Mouse (Mus musculus): ENCODE results near the gene Vstm4. TPM values are rescaled to one million over a fixed set of nuclear protein-coding genes. Genes with fewer than 3 reads are reported as not detected.
A peak's percentile ranks its signal among the peaks of the same experiment; 100 is the strongest.

The Vstm4 gene
- polyA plus RNA-seq, 1 experiment from 2014 or later, result 26.7 TPM

GRCm38 (mm10) chr14:32827994-32828650, 28.4 kb upstream of the Vstm4 start:
- H3K9ac ChIP-seq, result no peak overlapping the region
- 37% methylated on average over 6 of the region's 6 CpGs for WGBS
- peak overlapping the region; percentile 67 for H3K27ac ChIP-seq
- H3K4me1 ChIP-seq (replicated peaks), result peaks cover 40% of the 10 kb centered on the region
- no peak overlapping the region for H3K4me3 ChIP-seq (replicated peaks)
- H3K9me3 ChIP-seq, result no peaks in the 10 kb centered on the region
- no peaks in the 10 kb centered on the region for H3K27me3 ChIP-seq (replicated peaks)
- peak; percentile 24; the same call in 1 of the 2 replicates for ATAC-seq
- no peak overlapping the region for H3K4me2 ChIP-seq (replicated peaks)
- no peaks in the 10 kb centered on the region for H3K36me3 ChIP-seq

GRCm38 (mm10) chr14:32833847-32834246, 22.7 kb upstream of the Vstm4 start, which contains the start of gene Fam170b:
Fam170b (plus strand) TSS chr14:32833962.
- no peak for ATAC-seq
- no peak within 1 kb of the TSS for H3K4me3 ChIP-seq (replicated peaks)
- H3K9ac ChIP-seq, result no peak within 1 kb of the TSS
- H3K27me3 ChIP-seq (replicated peaks), result no peaks in the 10 kb centered on the region
- H3K27ac ChIP-seq, result no peak within 1 kb of the TSS
- H3K9me3 ChIP-seq, result no peaks in the 10 kb centered on the region
- H3K4me1 ChIP-seq (replicated peaks), result no peaks in the 10 kb centered on the region
- 66% methylated on average over 8 of the region's 8 CpGs for WGBS
- H3K4me2 ChIP-seq (replicated peaks), result no peak within 1 kb of the TSS
- H3K36me3 ChIP-seq, result no peaks in the 10 kb centered on the region

- Histone ChIP-seq H3K4me2 (replicated peaks) (no peak overlapping the region), H3K27ac (no peak overlapping the region), H3K9ac (no peak overlapping the region), H3K4me3 (replicated peaks) (no peak overlapping the region), H3K9me3 (no peaks in the 10 kb centered on the region), H3K4me1 (replicated peaks) (no peaks in the 10 kb centered on the region), H3K36me3 (no peaks in the 10 kb centered on the region), H3K27me3 (replicated peaks) (no peaks in the 10 kb centered on the region)
- WGBS, result 80% methylated on average over 14 of the region's 14 CpGs
- no peak for ATAC-seq
These were observed 21.4 kb upstream of the Vstm4 start for GRCm38 (mm10) chr14:32835181-32835580.

- 87% methylated on average over 14 of the region's 14 CpGs for WGBS
- H3K9ac ChIP-seq, result no peak overlapping the region
These were observed 21.0 kb upstream of the Vstm4 start for GRCm38 (mm10) chr14:32835596-32835995.

GRCm38 (mm10) chr14:32836191-32836590, 20.4 kb upstream of the Vstm4 start:
- Histone ChIP-seq H3K4me3 (replicated peaks) (no peak overlapping the region), H3K27me3 (replicated peaks) (no peaks in the 10 kb centered on the region), H3K4me1 (replicated peaks) (no peaks in the 10 kb centered on the region), H3K9me3 (no peaks in the 10 kb centered on the region), H3K36me3 (no peaks in the 10 kb centered on the region), H3K4me2 (replicated peaks) (no peak overlapping the region), H3K27ac (no peak overlapping the region), H3K9ac (no peak overlapping the region)
- no peak for ATAC-seq
- WGBS, result 90% methylated on average over 11 of the region's 11 CpGs

More at GRCm38 (mm10) chr14:32835596-32835995, 21.0 kb upstream of the Vstm4 start:
- no peak overlapping the region for H3K4me3 ChIP-seq (replicated peaks)
- no peak overlapping the region for H3K4me2 ChIP-seq (replicated peaks)
- no peaks in the 10 kb centered on the region for H3K27me3 ChIP-seq (replicated peaks)
- H3K9me3 ChIP-seq, result no peaks in the 10 kb centered on the region
- no peak overlapping the region for H3K27ac ChIP-seq
- no peak for ATAC-seq
- no peaks in the 10 kb centered on the region for H3K4me1 ChIP-seq (replicated peaks)
- H3K36me3 ChIP-seq, result no peaks in the 10 kb centered on the region

- no peak overlapping the region for H3K4me3 ChIP-seq (replicated peaks)
- H3K9ac ChIP-seq, result no peak overlapping the region
- no peak overlapping the region for H3K27ac ChIP-seq
- H3K9me3 ChIP-seq, result no peaks in the 10 kb centered on the region
- no peak for ATAC-seq
- H3K36me3 ChIP-seq, result no peaks in the 10 kb centered on the region
- no peak overlapping the region for H3K4me2 ChIP-seq (replicated peaks)
- H3K4me1 ChIP-seq (replicated peaks), result no peaks in the 10 kb centered on the region
- no peaks in the 10 kb centered on the region for H3K27me3 ChIP-seq (replicated peaks)
These were observed 14.5 kb upstream of the Vstm4 start for GRCm38 (mm10) chr14:32842052-32842451.

GRCm38 (mm10) chr14:32854059-32854458, 2.5 kb upstream of the Vstm4 start:
- H3K4me1 ChIP-seq (replicated peaks), result peaks cover 7% of the 10 kb centered on the region; the same call in 1 of the 2 replicates
- no peaks in the 10 kb centered on the region for H3K27me3 ChIP-seq (replicated peaks)
- H3K4me2 ChIP-seq (replicated peaks), result no peak overlapping the region
- no peaks in the 10 kb centered on the region for H3K9me3 ChIP-seq
- no peak for ATAC-seq
- H3K27ac ChIP-seq, result no peak overlapping the region
- H3K36me3 ChIP-seq, result no peaks in the 10 kb centered on the region
- WGBS, result 89% methylated on average over 4 of the region's 4 CpGs
- H3K9ac ChIP-seq, result no peak overlapping the region
- H3K4me3 ChIP-seq (replicated peaks), result no peak overlapping the region

GRCm38 (mm10) chr14:32856246-32856645, 310 bp upstream of the Vstm4 start:
- WGBS, result 25% methylated on average over 5 of the region's 5 CpGs
- peak overlapping the region; percentile 67; the same call in 1 of the 2 replicates for H3K27ac ChIP-seq
- 0 out of 2 replicates have a peak, but pooled peaks have one; percentile 22 for ATAC-seq

GRCm38 (mm10) chr14:32858361-32858760, 1.8 kb downstream of the Vstm4 start:
- Histone ChIP-seq H3K9me3 (no peaks in the 10 kb centered on the region), H3K4me3 (replicated peaks) (no peak overlapping the region), H3K4me1 (replicated peaks) (peaks cover 23% of the 10 kb centered on the region), H3K27me3 (replicated peaks) (no peaks in the 10 kb centered on the region), H3K27ac (no peak overlapping the region), H3K36me3 (no peaks in the 10 kb centered on the region), H3K4me2 (replicated peaks) (peak overlapping the region; percentile 90), H3K9ac (no peak overlapping the region)
- no peak for ATAC-seq
- WGBS, result 85% methylated on average over 10 of the region's 10 CpGs

More at GRCm38 (mm10) chr14:32856246-32856645, 310 bp upstream of the Vstm4 start:
- H3K9me3 ChIP-seq, result no peaks in the 10 kb centered on the region
- H3K36me3 ChIP-seq, result no peaks in the 10 kb centered on the region
- peak overlapping the region; percentile 90 for H3K4me2 ChIP-seq (replicated peaks)
- peak overlapping the region; percentile 63 for H3K4me3 ChIP-seq (replicated peaks)
- H3K9ac ChIP-seq, result no peak overlapping the region
- H3K27me3 ChIP-seq (replicated peaks), result no peaks in the 10 kb centered on the region
- H3K4me1 ChIP-seq (replicated peaks), result peaks cover 18% of the 10 kb centered on the region

GRCm38 (mm10) chr14:32858941-32859510, 2.5 kb downstream of the Vstm4 start:
- peaks cover 23% of the 10 kb centered on the region for H3K4me1 ChIP-seq (replicated peaks)

GRCm38 (mm10) chr14:32859831-32860569, 3.4 kb downstream of the Vstm4 start:
- Histone ChIP-seq H3K27ac (peak overlapping the region; percentile 49), H3K27me3 (replicated peaks) (no peaks in the 10 kb centered on the region), H3K4me1 (replicated peaks) (peaks cover 27% of the 10 kb centered on the region), H3K9ac (no peak overlapping the region), H3K9me3 (no peaks in the 10 kb centered on the region), H3K36me3 (no peaks in the 10 kb centered on the region), H3K4me2 (replicated peaks) (peak overlapping the region; percentile 4; the same call in 1 of the 2 replicates), H3K4me3 (replicated peaks) (no peak overlapping the region)
- WGBS, result 60% methylated on average over 11 of the region's 11 CpGs
- no peak for ATAC-seq

More at GRCm38 (mm10) chr14:32858941-32859510, 2.5 kb downstream of the Vstm4 start:
- H3K27ac ChIP-seq, result peak overlapping the region; percentile 34
- no peak for ATAC-seq
- WGBS, result 56% methylated on average over 6 of the region's 6 CpGs
- H3K4me2 ChIP-seq (replicated peaks), result no peak overlapping the region
- no peaks in the 10 kb centered on the region for H3K9me3 ChIP-seq
- no peaks in the 10 kb centered on the region for H3K36me3 ChIP-seq
- no peak overlapping the region for H3K9ac ChIP-seq
- H3K27me3 ChIP-seq (replicated peaks), result no peaks in the 10 kb centered on the region
- H3K4me3 ChIP-seq (replicated peaks), result no peak overlapping the region

- Histone ChIP-seq H3K27me3 (replicated peaks) (no peaks in the 10 kb centered on the region), H3K4me3 (replicated peaks) (no peak overlapping the region), H3K27ac (peak overlapping the region; percentile 81), H3K4me1 (replicated peaks) (peaks cover 27% of the 10 kb centered on the region), H3K4me2 (replicated peaks) (peak overlapping the region; percentile 32; the same call in 1 of the 2 replicates), H3K9ac (no peak overlapping the region), H3K9me3 (no peaks in the 10 kb centered on the region), H3K36me3 (no peaks in the 10 kb centered on the region)
- ATAC-seq, result peak; percentile 75
- WGBS, result 22% methylated on average over 6 of the region's 6 CpGs
These were observed 4.6 kb downstream of the Vstm4 start for GRCm38 (mm10) chr14:32861149-32861581.
